Mouse (Mus musculus): Measurements from ENCODE around the gene Mgat5.

GRCm38 (mm10) chr1:127244054-127244770 lies 39.4 kb downstream of the Mgat5 start:
- TF ChIP-seq FLI1 (IDR thresholded peaks at IDR 0.05; ENCODE audit: low read length), result no peak
- no peak for TF ChIP-seq GATA1 (IDR thresholded peaks at IDR 0.05; ENCODE audit: borderline replicate concordance, low read length)
